Mouse (Mus musculus) embryonic fibroblast, embryonic 13.5 days (primary cell): ENCODE data around the gene Churc1.

Experiments
- CTCF ChIP-seq: IDR thresholded peaks from 2 replicates; pipeline ENCODE4 v1.5.1; 2011; ENCODE audit warnings: mild to moderate bottlenecking, control low read depth, low read length, moderate library complexity, borderline replicate concordance; ENCODE audit not compliant: insufficient read depth
- POLR2A ChIP-seq: IDR thresholded peaks from 2 replicates; pipeline ENCODE4 v1.6.1; 2011; ENCODE audit warnings: low read depth, mild to moderate bottlenecking, control low read depth, low read length, moderate library complexity

GRCm38 (mm10) chr12:76727955-76728354 lies 37.4 kb upstream of the Churc1 start:
- TF ChIP-seq CTCF (no peak), POLR2A (no peak)
